Mouse (Mus musculus) T-cell, adult 2 months (primary cell): ENCODE data around the gene Secisbp2l.

ENCODE experiments used
- DNase-seq: peaks from one replicate; pipeline ENCODE4 v3.0.0; 2022; ENCODE audit warnings: low spot score

Gene Secisbp2l

GRCm38 (mm10) chr2:125782719-125783109 lies at the start of gene Secisbp2l:
TSS of gene Secisbp2l (minus strand) at chr2:125782870.
- DNase-seq: peak; percentile 84

DNA sequence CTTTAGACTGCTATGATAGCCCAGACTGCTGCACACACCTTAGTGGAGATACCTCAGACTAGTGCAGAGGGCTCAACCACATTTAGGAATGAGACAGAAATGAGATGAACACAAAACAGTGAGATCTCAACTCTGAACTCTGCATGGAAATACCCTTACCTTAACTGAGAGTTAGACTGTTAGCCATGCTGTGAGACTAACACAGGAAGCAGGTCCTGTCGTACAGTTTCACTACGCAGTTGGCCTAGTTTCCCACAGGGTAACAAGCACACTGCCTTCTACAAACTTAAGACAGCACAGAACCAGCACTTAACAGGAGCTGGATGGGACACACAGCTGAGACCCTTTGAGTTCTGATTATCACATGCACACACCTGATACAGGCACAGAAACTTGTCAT lies 47.3 kb upstream of the Secisbp2l start:
- no peak for DNase-seq

DNA sequence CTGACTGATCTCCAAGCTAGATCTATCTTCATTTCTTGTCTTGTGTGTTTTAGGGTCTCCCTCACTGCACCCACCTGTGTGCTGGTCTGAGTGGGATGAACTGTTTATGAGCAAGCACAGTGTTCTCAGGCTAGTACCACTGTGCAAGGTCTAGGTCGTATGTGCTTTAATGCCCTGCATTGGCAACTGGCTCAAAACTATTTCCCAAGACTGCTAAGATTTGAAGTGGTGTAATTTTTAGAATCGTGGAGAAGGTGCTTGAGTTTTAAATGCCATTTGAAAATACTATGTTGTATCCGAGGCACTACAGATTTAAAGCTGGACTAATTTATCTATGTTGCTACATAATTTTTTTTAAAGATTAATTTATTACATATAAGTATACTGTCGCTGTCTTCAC lies 45.2 kb upstream of the Secisbp2l start:
- no peak for DNase-seq

GRCm38 (mm10) chr2:125826201-125826600 lies 43.5 kb upstream of the Secisbp2l start:
- no peak for DNase-seq

DNA sequence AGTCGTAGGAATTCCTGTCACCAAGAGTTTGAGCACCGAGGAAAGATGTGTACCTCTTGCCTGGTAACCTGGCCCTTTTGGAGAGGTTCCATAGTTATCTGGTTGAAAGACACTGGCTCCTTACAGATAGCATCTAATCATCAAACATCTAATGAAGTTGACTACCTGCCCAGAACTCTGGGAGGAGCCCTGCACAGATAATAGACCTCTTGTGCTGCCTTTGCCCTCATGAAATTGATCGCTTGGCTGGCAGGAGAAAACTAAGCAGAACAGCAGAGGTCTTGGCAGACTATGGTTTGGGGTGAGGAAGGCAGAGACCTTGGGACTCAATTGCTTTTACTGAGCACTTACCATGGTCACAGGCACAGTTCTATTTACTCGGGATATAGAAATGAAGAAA lies 37.7 kb upstream of the Secisbp2l start:
- no peak for DNase-seq

DNA sequence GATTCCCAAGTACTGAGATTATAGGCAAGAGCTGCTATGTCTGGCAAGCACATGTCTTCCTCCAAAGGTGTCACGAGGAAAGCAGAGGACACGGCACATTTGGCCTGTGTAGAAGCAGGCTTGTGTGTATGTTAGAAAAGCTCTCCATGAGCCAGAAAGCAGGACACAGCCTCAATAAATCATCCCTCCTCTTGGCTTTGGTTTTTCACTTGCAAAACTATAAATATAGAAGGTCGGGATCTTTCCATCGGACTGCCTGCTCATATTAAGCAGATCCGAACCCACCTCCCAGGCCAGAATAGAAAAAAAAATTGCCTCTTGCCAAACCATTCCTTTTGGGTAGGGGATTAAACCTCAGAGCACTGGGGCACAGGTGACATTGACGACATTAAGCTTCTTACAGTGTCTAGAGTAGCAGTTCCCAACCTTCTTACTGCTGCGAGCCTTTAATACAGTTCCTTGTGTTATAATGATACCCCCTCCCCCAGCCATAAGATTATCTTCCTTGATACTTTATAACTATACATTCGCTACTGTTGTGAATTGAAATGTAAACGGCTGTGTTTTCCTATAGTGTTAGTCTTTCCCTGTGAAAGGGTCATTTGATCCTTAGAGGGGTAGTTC lies 31.4 kb upstream of the Secisbp2l start:
- no peak for DNase-seq

DNA sequence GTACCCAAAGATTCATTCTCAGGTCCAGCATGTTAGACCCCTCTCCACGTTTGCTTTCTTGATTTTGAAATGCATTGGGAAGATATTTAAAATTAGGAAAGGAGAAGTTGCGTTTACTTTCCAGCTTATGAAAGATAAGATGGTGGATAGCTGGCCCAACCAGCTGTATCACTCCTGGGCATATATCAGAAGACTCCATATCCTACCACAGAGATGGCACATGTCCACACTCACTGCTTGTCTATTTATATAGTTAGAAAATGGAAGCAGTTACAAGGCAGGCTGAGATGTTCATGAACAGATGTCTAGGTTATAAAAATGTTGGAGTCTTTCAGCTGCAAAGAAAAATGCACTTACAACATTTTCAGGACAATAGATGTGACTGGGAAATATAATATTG lies 28.7 kb upstream of the Secisbp2l start:
- no peak for DNase-seq

DNA sequence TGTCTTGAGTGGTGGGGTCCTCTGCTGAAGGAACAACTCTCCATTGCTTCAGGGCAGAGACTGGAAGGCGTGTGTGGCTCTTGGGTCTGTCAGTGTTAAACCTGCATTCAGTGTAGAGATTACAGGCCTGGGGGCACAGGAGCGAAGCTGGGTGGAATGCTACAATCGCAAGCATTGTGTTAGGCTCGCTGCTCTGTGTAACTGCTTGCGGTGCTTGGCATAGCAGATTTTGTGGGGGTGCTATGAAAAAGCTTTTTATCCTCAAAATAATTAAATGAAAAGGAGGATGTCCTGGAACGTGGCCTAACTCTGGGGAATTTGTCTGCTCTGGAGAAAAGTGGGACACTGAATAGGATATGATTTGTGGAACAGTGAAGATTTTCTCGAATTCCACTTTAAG lies 26.9 kb upstream of the Secisbp2l start:
- DNase-seq: no peak

DNA sequence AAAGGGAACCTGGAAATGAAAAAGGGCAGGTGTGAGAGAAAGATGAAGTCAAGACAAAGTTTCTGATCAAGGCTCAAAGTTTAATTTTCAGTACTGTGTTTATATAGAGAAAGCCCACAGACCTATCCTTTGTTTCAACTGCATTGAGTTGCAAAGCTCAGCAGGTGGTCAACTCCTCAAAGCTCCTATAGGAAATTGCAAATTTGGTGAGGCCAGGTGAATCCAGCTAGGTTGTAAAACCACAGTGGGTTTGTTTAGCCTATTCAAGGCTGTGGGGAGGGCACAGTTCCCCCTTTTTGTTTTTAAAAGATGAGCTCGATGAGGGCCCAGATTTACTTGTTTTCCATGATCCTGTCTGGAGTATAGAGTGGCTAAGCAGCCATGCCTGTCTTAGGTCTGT lies 23.2 kb upstream of the Secisbp2l start:
- no peak for DNase-seq

DNA sequence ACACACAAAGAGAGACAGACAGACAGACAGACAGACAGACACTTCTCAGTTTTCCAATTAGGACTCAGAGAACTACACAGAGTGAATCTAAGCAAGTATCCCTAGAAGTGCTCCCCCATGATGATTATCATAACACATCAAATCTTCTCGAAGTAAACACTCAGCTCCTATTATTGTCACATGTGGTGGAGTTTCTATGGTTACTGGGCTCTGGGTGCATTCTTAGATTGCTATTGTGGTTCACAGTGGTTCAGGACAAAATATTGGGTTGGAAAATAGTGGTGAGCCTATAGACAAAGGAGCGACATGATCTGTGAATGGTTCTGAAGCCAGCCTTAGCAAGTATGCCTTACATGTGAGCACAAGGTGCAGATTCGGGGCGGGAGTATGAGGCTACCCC lies 19.3 kb upstream of the Secisbp2l start:
- DNase-seq: no peak

GRCm38 (mm10) chr2:125801038-125801437 lies 18.4 kb upstream of the Secisbp2l start:
- DNase-seq: no peak

DNA sequence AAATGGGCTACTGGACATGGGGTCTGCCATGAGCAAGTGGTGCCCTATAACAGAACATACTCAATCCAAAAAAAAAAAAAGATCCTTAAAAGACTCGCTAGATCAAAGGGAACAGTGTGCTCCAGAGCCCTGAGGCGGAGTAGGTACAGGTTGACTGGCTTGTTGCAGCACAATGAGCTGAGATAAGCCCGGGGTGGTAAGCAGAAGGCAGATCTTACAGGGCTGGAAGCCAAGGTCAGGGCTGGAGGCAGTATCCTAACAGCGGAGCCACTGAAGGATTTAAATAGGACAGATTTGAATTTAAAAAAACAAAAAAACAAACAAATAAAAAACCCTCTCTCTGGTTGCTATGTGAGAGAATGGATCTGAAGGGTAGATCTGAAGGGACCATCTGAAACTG lies 17.8 kb upstream of the Secisbp2l start:
- no peak for DNase-seq

DNA sequence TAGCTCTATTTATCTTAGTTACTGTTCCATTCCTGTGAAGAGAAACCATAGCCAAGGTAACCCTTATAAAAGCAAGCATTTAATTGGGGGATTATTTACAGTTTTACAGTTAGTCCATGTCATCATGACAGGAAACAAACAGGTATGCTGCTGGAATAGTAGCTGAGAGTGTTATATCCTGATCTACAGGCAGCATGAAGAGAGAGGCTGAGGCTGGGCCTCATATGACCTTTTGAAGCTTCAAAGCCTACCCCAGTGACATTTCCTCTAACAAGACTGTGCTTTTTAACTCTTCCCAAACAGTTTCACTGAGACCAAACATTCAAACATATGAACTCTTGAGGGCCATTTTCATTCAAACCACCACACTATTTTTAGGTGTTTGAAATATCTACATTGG lies 15.2 kb upstream of the Secisbp2l start:
- peak; percentile 4 for DNase-seq

DNA sequence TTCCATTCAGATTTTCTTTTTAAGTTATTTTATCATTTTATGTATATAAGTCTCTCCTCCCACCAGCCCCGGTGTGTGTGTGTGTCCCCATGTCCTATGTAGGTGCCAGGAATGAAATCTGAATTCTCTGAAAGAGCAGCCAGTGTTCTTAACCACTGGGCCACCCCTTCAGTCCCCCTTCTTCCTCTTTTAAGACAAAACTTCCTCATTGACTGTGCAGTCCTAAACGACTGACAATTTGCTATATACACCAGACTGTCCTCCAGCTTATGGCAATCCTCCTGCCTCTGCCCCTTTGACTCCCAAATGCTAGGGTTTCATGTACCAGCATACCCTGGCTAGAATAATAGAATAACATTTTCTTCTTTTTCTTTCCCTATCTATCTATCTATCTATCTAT lies 12.4 kb upstream of the Secisbp2l start:
- DNase-seq: no peak

GRCm38 (mm10) chr2:125794166-125794565 lies 11.5 kb upstream of the Secisbp2l start:
- DNase-seq: no peak

- no peak for DNase-seq
Observed at GRCm38 (mm10) chr2:125792879-125793261, 10.2 kb upstream of the Secisbp2l start.

- peak; percentile 1 for DNase-seq
Observed at GRCm38 (mm10) chr2:125792144-125792878, 9.6 kb upstream of the Secisbp2l start.

DNA sequence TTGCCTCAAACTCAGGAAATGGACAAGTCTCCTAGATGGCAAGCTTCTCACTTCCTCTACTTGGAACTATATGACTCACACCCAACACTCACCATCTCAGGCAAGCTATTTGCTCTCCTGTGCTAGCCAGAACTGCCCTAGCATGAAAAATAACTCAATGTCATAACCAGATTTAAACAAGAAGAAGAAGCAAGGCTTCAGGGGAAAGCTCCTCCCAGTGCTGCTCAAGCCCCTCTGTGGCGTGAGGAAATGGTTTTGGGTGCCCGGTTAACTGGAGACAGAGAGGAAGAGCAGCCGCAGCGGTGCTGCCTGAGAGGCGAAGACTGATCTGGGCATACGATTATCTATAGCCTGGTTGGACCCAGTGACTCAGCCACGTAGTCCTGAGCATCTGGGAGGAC lies 8.8 kb upstream of the Secisbp2l start:
- peak; percentile 36 for DNase-seq

DNA sequence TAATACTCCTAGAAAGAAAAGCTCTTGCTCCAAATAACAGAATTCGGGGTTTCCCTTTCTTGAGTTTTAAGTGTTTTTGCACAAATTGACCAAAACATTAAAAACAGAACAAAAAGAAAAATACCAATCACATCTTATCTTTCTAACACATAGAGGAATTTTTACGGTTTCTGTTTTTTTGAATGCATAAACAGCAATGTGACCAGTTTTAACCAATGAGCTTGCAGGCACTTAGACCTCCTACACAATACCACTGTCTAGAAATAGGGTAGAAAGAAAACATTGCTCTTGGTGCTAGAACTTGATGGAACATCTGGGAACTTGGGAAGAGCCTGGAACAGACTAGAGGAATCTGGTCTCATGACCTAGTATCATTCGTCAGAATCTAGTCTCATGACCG lies 7.6 kb upstream of the Secisbp2l start:
- DNase-seq: no peak

- DNase-seq: no peak
Observed at GRCm38 (mm10) chr2:125789265-125789664, 6.6 kb upstream of the Secisbp2l start.

DNA sequence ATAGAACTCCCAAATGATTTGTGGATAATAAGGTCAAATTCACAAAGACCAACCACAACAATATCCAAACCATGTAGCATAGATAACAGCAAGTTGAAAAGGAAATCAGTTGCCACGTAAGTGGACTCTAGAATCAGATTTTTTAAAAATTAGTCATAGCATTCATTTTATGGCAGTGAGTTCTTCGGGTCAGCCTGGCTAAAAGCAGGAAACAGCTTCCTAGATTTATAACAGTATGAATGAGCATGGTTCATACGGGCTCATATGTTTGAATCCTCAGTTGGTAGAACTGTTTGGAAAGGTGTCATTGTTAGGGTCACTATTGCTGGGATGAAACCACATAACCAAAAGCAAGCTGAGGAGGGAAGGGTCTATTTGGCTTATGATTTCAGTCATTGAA lies 6.1 kb upstream of the Secisbp2l start:
- no peak for DNase-seq

DNA sequence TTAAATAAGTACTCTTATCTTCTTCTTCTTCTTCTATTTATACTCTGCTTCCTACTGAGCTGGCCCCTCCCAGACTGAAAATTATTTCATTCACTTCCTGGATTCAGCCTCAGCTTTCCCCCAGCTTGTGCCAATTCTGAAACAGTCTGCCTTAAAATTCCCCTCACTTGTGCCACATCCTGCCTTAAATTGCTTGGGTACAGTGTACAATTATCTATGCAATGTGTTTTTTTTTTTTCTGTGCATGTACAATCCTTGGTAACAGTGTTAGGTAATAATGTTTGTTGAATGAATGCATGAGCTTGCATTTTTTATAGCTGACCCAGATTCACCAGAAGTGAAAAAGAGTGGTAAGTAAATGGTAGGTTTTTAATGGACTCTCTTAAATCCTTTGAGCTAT lies 5.7 kb upstream of the Secisbp2l start:
- no peak for DNase-seq

GRCm38 (mm10) chr2:125785021-125785420 lies 2.4 kb upstream of the Secisbp2l start:
- DNase-seq: no peak

DNA sequence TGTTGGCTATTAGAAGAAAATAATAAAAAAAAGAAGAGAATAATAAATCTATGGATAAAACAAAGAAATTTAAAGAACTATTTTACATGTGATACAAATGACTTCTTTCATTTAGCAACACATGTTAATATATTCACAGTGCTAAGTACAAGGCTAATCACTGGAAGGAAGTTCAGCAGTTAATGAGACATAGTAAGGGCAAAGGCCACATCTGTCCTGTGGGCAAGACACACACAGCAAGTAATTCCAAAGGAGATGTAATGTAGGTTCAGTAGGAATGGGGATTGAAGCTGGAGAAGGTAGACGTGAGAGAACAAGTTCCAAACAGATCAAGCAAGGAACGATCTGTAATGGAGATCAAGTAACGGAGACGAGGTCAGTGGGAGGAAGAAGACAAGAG lies 1.7 kb upstream of the Secisbp2l start:
- no peak for DNase-seq
